Mouse (Mus musculus): ENCODE results near the gene 3100002H09Rik. TPM values are rescaled to one million over a fixed set of nuclear protein-coding genes. Genes with fewer than 3 reads are reported as not detected.

The 3100002H09Rik gene
- polyA plus RNA-seq, 1 experiment from 2014 or later: not detected

DNA sequence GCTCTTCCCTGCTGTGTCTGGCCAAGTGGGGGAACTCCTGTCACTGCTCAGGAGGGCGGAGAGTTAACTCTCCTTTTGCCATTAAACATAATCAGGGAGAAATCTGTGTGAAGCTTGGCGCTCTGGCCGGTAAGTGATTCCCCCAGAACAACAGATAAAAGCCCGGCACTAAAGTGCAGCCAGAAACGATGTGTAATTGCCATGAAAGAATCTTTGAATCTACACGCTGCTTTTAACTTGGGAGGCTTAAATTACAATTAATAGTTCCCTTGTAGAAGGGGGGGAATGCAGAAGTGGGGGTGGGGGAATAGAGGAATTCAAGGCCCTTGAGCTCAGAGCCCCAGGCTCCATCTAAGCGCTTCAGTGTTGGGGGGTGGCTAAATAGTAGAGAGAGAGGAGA is 40.9 kb downstream of the 3100002H09Rik start:
- Histone ChIP-seq H3K27ac (no peak overlapping the region), H3K27me3 (ENCODE audit: low read depth, poor library complexity, severe bottlenecking) (peaks cover 92% of the 10 kb centered on the region)

DNA sequence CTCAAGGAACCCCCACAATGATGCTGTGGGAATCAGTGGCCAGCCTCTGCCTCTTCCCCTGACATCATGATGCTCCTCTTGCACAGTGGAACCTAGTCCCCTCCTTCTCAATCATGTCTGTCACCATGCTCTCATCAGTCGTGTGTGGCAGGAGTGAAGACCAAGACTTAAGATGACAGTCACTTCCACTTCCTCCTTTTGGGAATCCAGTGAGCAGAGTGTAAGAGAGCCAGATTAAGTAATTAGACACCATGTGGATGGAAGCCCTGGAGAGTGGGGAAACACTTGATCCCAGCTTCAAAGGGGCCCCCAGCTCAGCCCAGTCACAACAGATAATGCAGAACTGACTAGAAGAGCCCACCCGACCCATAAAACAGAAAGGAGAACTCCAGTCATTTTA is 47.2 kb downstream of the 3100002H09Rik start:
- 62% methylated on average over 2 of the region's 2 CpGs for WGBS
- Histone ChIP-seq H3K27ac (no peak overlapping the region), H3K4me3 (no peak overlapping the region), H3K36me3 (no peaks in the 10 kb centered on the region), H3K4me1 (peaks cover 8% of the 10 kb centered on the region; the same call in 1 of the 2 replicates), H3K27me3 (ENCODE audit: low read depth, poor library complexity, severe bottlenecking) (peaks cover 43% of the 10 kb centered on the region; the same call in 1 of the 2 replicates), H3K9me3 (replicated peaks) (no peaks in the 10 kb centered on the region)
- no peak for DNase-seq (ENCODE audit: low spot score)

More for the DNA sequence above, 40.9 kb downstream of the 3100002H09Rik start:
- H3K4me3 ChIP-seq: no peak overlapping the region
- no peaks in the 10 kb centered on the region for H3K9me3 ChIP-seq (replicated peaks)
- DNase-seq (ENCODE audit: low spot score): no peak
- H3K4me1 ChIP-seq: peaks cover 1% of the 10 kb centered on the region
- no peaks in the 10 kb centered on the region for H3K36me3 ChIP-seq
- 27% methylated on average over 7 of the region's 7 CpGs for WGBS

DNA sequence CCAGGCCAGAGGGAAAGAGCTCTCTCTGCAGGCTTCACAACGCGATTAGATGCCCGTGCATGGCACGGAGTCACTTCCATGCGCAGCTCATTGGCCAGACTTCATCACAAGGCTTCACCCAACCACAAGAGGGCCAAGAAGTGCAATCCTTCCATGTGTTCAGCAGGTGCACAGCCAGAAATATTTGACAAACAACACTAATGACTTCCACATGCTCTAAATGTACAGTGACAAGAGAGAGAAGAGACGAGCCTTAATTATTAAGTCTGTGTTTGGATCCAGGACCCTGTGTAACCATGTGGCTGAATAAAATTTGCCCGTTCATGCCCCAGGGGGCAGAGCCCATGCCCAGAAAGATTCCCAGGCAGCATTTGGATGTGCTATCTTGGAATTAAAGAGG is 47.9 kb downstream of the 3100002H09Rik start:
- Histone ChIP-seq H3K4me3 (no peak overlapping the region), H3K27me3 (ENCODE audit: low read depth, poor library complexity, severe bottlenecking) (peaks cover 36% of the 10 kb centered on the region; the same call in 1 of the 2 replicates), H3K27ac (no peak overlapping the region), H3K4me1 (peaks cover 8% of the 10 kb centered on the region; the same call in 1 of the 2 replicates), H3K9me3 (replicated peaks) (no peaks in the 10 kb centered on the region), H3K36me3 (no peaks in the 10 kb centered on the region)
- WGBS: 72% methylated on average over 7 of the region's 7 CpGs
- DNase-seq (ENCODE audit: low spot score): no peak

Other genes starting within 250 kb of the 3100002H09Rik start
- gene Pou3f1, start 46.0 kb upstream of the 3100002H09Rik start, polyA plus RNA-seq (2016; fragmentation: Nextera tagmentation; extraction: Ambion mirVana): 0.04 and 0.13 TPM in 2 replicates
- 73.9 and 77.2 TPM in 2 replicates for gene Utp11, start 82.8 kb upstream of the 3100002H09Rik start, polyA plus RNA-seq (2016; fragmentation: Nextera tagmentation; extraction: Ambion mirVana)
- 7.7 and 10.1 TPM in 2 replicates for gene Fhl3, start 89.9 kb upstream of the 3100002H09Rik start, polyA plus RNA-seq (2016; fragmentation: Nextera tagmentation; extraction: Ambion mirVana)
- gene Sf3a3, start 104.0 kb upstream of the 3100002H09Rik start, polyA plus RNA-seq (2016; fragmentation: Nextera tagmentation; extraction: Ambion mirVana): 270 and 284 TPM in 2 replicates
- 22.7 and 22.8 TPM in 2 replicates for gene Inpp5b, start 131.0 kb upstream of the 3100002H09Rik start, polyA plus RNA-seq (2016; fragmentation: Nextera tagmentation; extraction: Ambion mirVana)
- gene Mtf1, start 191.3 kb upstream of the 3100002H09Rik start, polyA plus RNA-seq (2016; fragmentation: Nextera tagmentation; extraction: Ambion mirVana): 15.6 and 17.3 TPM in 2 replicates
- gene Yrdc, start 239.9 kb upstream of the 3100002H09Rik start, polyA plus RNA-seq (2016; fragmentation: Nextera tagmentation; extraction: Ambion mirVana): 43.7 and 45.7 TPM in 2 replicates
- gene 1110065P20Rik, start 240.4 kb upstream of the 3100002H09Rik start, polyA plus RNA-seq (2016; fragmentation: Nextera tagmentation; extraction: Ambion mirVana): 33.5 and 41.6 TPM in 2 replicates